Mouse (Mus musculus) kidney, adult 2 months (tissue): ENCODE data around the gene Nptxr.

Experiments used
- CTCF ChIP-seq: fragments of 200-500 bp; conservative IDR thresholded peaks from 2 replicates; pipeline ENCODE4 v1.5.1; 2011; ENCODE audit warnings: low read depth, mild to moderate bottlenecking, control low read depth, low read length, moderate library complexity, mixed read lengths; ENCODE audit not compliant: insufficient read depth, insufficient read length
- POLR2A ChIP-seq: fragments of 200-500 bp; IDR thresholded peaks from one replicate; pipeline ENCODE4 v1.6.1; 2011; ENCODE audit warnings: low read depth, low read length, control low read depth

DNA sequence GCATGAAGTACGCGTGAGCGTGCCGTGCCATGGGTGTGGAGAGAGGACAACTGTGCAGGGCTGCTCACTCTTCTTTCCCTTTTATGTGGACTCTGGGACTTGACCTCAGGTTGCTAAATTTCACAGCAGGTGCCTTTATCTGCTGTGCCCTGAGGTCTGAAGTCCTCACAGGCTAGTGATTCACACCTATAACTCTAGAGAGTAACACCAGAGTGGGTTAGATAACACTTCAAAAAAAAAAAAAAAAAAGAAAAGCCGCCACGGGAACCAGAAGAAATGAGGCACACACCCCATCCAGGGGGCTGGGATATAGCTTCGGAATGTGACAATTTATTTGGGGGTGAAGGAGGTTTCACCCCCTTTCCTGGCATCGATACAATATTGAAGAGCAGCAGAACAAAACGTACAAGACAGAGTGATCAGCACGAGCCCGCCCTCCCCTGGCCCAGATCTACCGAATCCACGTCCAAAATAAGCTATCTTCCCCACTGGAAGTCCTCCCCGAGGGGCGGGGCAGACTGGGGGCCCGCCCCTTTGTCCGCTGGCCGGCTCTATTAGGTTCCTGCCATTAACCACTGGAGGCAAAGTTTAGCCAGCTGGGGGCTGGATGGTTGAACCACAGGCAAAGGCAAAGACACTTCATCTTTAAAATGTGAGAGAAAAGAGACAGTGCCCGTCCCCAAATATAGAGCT lies 19.2 kb upstream of the Nptxr start:
- TF ChIP-seq POLR2A (no peak), CTCF (no peak)
